Mouse (Mus musculus): ENCODE results near the gene Mical2. TPM values are rescaled to one million over a fixed set of nuclear protein-coding genes. Genes with fewer than 3 reads are reported as not detected.
A peak's percentile ranks its signal among the peaks of the same experiment; 100 is the strongest.

Gene Mical2
- total RNA-seq, 2 experiments from 2014 or later: 93.4 to 103 TPM

GRCm38 (mm10) chr7:112416730-112417513 lies 191.3 kb downstream of the Mical2 start:
- DNase-seq (ENCODE audit: low spot score): no peak
- intact Hi-C loops (cut with DNase I): no loop called here

GRCm38 (mm10) chr7:112417598-112417997 lies 191.9 kb downstream of the Mical2 start:
- no peak for DNase-seq (ENCODE audit: low spot score)
- intact Hi-C loops (cut with DNase I): no loop called here

- no peak for DNase-seq (ENCODE audit: low spot score)
- intact Hi-C loops (cut with DNase I): no loop called here
Observed at GRCm38 (mm10) chr7:112423438-112423837, 197.8 kb downstream of the Mical2 start.

- no peak for DNase-seq (ENCODE audit: low spot score)
- intact Hi-C loops (cut with DNase I): no loop called here
Observed at GRCm38 (mm10) chr7:112426811-112427210, 201.2 kb downstream of the Mical2 start.

GRCm38 (mm10) chr7:112427357-112428157 lies 201.9 kb downstream of the Mical2 start, which contains the start of gene Parva:
Gene Parva (plus strand): TSS chr7:112427505.
- intact Hi-C loops (cut with DNase I): no loop called here
- DNase-seq (ENCODE audit: low spot score): peak; percentile 63

- peak; percentile 82 for DNase-seq (ENCODE audit: low spot score)
- intact Hi-C loops (cut with DNase I): no loop called here
Observed at GRCm38 (mm10) chr7:112428158-112428535, 202.5 kb downstream of the Mical2 start.

GRCm38 (mm10) chr7:112439846-112440245 lies 214.2 kb downstream of the Mical2 start:
- DNase-seq (ENCODE audit: low spot score): no peak
- intact Hi-C loops (cut with DNase I): no loop called here

- DNase-seq (ENCODE audit: low spot score): no peak
- intact Hi-C loops (cut with DNase I): no loop called here
Observed at GRCm38 (mm10) chr7:112444152-112444984, 218.7 kb downstream of the Mical2 start.

GRCm38 (mm10) chr7:112444985-112445367 lies 219.3 kb downstream of the Mical2 start:
- DNase-seq (ENCODE audit: low spot score): no peak
- intact Hi-C loops (cut with DNase I): no loop called here

GRCm38 (mm10) chr7:112446498-112446897 lies 220.8 kb downstream of the Mical2 start:
- intact Hi-C loops (cut with DNase I): no loop called here
- no peak for DNase-seq (ENCODE audit: low spot score)

GRCm38 (mm10) chr7:112449954-112450700 lies 224.5 kb downstream of the Mical2 start:
- intact Hi-C loops (cut with DNase I): no loop called here
- DNase-seq (ENCODE audit: low spot score): no peak

- no peak for DNase-seq (ENCODE audit: low spot score)
- intact Hi-C loops (cut with DNase I): no loop called here
Observed at GRCm38 (mm10) chr7:112452471-112452870, 226.8 kb downstream of the Mical2 start.

- intact Hi-C loops (cut with DNase I): no loop called here
- DNase-seq (ENCODE audit: low spot score): no peak
Observed at GRCm38 (mm10) chr7:112453805-112454214, 228.2 kb downstream of the Mical2 start.

- no peak for DNase-seq (ENCODE audit: low spot score)
- intact Hi-C loops (cut with DNase I): no loop called here
Observed at GRCm38 (mm10) chr7:112454380-112454779, 228.7 kb downstream of the Mical2 start.

GRCm38 (mm10) chr7:112454951-112455350 lies 229.3 kb downstream of the Mical2 start:
- intact Hi-C loops (cut with DNase I): no loop called here
- DNase-seq (ENCODE audit: low spot score): no peak

GRCm38 (mm10) chr7:112455566-112456110 lies 230.0 kb downstream of the Mical2 start:
- DNase-seq (ENCODE audit: low spot score): no peak
- intact Hi-C loops (cut with DNase I): no loop called here

- intact Hi-C loops (cut with DNase I): no loop called here
- DNase-seq (ENCODE audit: low spot score): no peak
Observed at GRCm38 (mm10) chr7:112457373-112457772, 231.7 kb downstream of the Mical2 start.

- DNase-seq (ENCODE audit: low spot score): no peak
- intact Hi-C loops (cut with DNase I): no loop called here
Observed at GRCm38 (mm10) chr7:112457920-112458319, 232.3 kb downstream of the Mical2 start.

GRCm38 (mm10) chr7:112458440-112458839 lies 232.8 kb downstream of the Mical2 start:
- DNase-seq (ENCODE audit: low spot score): no peak
- intact Hi-C loops (cut with DNase I): no loop called here

Measured in heart, postnatal 25 days (tissue).